Mouse (Mus musculus) thymus, adult 2 months (tissue): ENCODE measurements around the gene Atpaf2.

ENCODE experiments used
- CTCF ChIP-seq: fragments of 200-500 bp; IDR thresholded peaks from 2 replicates; pipeline ENCODE4 v1.5.1; 2012; ENCODE audit warnings: mild to moderate bottlenecking, control low read depth, low read length, moderate library complexity, borderline replicate concordance; ENCODE audit not compliant: control insufficient read depth, poor library complexity, insufficient read depth; ENCODE audit errors: extremely low read depth
- POLR2A ChIP-seq: fragments of 200-500 bp; IDR thresholded peaks from 2 replicates; pipeline ENCODE4 v1.6.1; 2012; ENCODE audit warnings: mild to moderate bottlenecking, low read length, control low read depth, moderate library complexity; ENCODE audit not compliant: control insufficient read depth, poor library complexity, insufficient read depth; ENCODE audit errors: extremely low read depth

GRCm38 (mm10) chr11:60396546-60396945, 21.7 kb downstream of the Atpaf2 start:
- no peak for TF ChIP-seq POLR2A
- TF ChIP-seq CTCF: no peak
